Mouse (Mus musculus): ENCODE measurements around the gene Gm9844. TPM values are rescaled to one million over a fixed set of nuclear protein-coding genes. Genes with fewer than 3 reads are reported as not detected.

Gm9844 gene
- polyA plus RNA-seq, 1 experiment: 23.1 TPM

DNA sequence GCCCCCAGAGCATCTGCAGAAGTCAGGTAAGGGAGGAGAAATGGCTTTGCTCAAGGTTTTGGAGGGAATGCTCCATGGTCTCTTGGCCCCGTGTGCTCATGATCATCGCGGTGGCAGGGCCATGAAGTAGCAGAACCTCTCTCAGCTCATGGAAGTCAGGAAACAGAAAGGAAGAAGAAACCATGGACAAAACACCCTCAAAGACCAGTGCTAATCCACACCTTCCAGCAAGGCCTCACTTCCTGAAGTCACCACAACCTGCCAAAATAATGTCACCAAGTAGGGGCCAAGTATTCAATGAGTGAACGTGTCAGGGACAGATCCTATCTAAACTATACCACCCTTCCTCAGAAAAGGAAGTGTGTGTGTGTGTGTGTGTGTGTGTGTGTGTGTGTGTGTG, 840 bp downstream of the Gm9844 start:
- Histone ChIP-seq H3K36me3 (replicated peaks; ENCODE audit: low read length) (no peaks in the 10 kb centered on the region), H3K9me3 (no peaks in the 10 kb centered on the region), H3K27me3 (replicated peaks) (peaks cover 19% of the 10 kb centered on the region), H3K4me3 (replicated peaks) (no peak overlapping the region), H3K4me1 (peaks cover 40% of the 10 kb centered on the region)
- TF ChIP-seq GATA1 (IDR thresholded peaks at IDR 0.05; ENCODE audit: borderline replicate concordance, low read length): no peak; the same call in 2 of the 3 replicates

DNA sequence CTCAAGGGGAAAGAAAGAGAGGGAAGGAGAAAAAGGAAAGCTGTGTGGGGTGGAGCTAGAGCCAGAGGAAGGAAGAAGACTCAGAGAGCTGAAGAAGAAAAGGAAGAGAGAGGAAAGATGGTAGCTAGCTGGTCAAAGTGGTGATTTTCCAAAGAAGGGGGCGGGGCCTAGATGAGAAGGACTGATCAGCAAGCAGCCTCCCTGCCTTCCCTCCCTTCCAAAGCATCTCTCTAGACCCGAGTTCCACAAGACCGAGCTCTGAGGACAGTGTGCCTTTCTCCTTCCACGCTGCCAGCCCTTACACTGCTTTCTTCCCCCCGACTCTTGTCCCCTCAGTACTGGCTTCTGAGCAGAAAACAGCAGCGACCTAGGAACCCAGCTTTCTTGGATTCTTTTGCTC, 2.1 kb downstream of the Gm9844 start:
- TF ChIP-seq GATA1 (IDR thresholded peaks at IDR 0.05; ENCODE audit: borderline replicate concordance, low read length): no peak
- no peak for TF ChIP-seq FLI1 (IDR thresholded peaks at IDR 0.05; ENCODE audit: low read length)
- Histone ChIP-seq H3K4me3 (replicated peaks) (no peak overlapping the region), H3K9me3 (no peaks in the 10 kb centered on the region), H3K4me1 (peaks cover 29% of the 10 kb centered on the region), H3K27me3 (replicated peaks) (peaks cover 26% of the 10 kb centered on the region), H3K36me3 (replicated peaks; ENCODE audit: low read length) (no peaks in the 10 kb centered on the region)

DNA sequence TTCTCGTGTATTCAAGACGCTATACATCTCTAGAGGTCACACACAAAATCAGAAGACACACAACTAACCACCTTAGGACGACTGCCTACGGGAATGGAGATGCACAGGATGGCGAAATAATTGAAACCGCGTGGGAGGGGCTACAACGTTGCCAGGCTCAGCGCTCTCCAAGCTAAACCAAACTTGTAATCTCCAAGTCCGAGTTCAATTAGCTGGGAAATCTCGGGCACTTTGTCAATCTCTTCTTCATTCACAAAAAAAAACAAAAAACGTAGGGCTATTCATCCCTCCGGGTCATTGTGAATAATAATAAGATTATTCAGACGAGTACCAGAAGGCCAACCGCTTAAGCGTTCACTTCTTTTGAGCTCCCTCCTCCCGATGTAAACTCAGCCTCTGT, 7.1 kb downstream of the Gm9844 start:
- Histone ChIP-seq H3K27me3 (replicated peaks) (peaks cover 58% of the 10 kb centered on the region), H3K4me1 (peaks cover 25% of the 10 kb centered on the region)

DNA sequence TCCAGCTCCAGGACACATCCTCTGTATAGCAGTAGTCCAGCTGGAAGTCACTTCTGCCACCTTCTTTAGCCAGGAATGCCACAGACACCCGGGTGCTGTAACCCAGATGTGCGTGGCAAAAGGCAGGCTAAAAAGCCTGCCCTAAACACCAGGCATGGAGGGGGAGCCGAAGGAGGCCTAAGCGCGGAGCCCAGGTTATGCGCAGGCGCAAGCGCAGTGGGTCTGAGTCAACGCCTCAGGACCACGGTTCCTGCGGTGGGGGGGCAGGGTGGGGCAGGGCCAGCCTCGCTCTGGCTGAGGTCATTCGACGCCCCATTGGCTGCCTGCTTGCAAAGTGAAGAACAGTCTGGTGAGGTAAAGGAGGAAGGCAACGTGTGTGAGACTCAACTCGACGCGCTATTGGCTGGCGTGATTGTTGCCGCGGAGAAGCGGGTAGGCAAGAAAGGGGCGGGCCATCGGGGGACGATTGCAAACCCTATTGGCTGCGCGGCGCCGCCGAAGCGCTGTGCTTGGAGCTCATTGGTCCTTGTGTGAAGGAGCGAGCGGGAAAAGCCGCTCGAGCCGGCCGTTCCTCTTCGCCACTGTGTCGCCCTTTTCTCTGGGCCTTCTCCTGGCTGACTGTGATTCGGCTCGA, 7.6 kb downstream of the Gm9844 start, which contains the start of the genes Lypd4 and Dmrtc2:
Gene Lypd4, minus strand, starts transcription at position 410 of the 634 bp plus-strand sequence.
Gene Dmrtc2, plus strand, starts transcription at position 526 of the 634 bp plus-strand sequence.
- peaks cover 24% of the 10 kb centered on the region for H3K4me1 ChIP-seq
- no peak within 1 kb of the TSS for H3K4me3 ChIP-seq (replicated peaks)
- H3K27me3 ChIP-seq (replicated peaks): peaks cover 61% of the 10 kb centered on the region
- TF ChIP-seq GATA1 (IDR thresholded peaks at IDR 0.05; ENCODE audit: borderline replicate concordance, low read length) (no peak), FLI1 (IDR thresholded peaks at IDR 0.05; ENCODE audit: low read length) (no peak)
- peaks cover 6% of the 10 kb centered on the region for H3K9me3 ChIP-seq
- H3K36me3 ChIP-seq (replicated peaks; ENCODE audit: low read length): no peaks in the 10 kb centered on the region

More for the DNA sequence above, 7.1 kb downstream of the Gm9844 start:
- H3K9me3 ChIP-seq: peaks cover 6% of the 10 kb centered on the region
- H3K36me3 ChIP-seq (replicated peaks; ENCODE audit: low read length): no peaks in the 10 kb centered on the region
- no peak overlapping the region for H3K4me3 ChIP-seq (replicated peaks)
- no peak for TF ChIP-seq FLI1 (IDR thresholded peaks at IDR 0.05; ENCODE audit: low read length)
- TF ChIP-seq GATA1 (IDR thresholded peaks at IDR 0.05; ENCODE audit: borderline replicate concordance, low read length): no peak

DNA sequence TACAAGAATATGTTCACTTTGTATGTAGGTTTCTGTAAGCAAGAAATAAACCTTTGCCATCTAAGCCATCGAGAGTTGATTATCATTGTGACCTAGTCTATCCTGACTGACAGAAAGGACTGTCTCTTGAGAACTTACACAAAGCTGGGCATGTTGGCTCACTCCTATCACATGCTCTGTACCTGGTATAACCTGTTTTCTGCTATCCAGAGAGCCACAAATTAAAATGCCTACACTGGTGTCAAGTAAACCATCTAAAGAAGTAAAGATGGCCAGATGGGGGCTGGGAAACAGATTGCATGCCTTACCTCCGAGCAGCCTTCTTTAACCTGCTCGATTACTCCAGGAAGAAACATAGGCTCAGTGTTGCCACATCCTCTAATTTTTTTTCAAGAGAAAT, 15.6 kb downstream of the Gm9844 start:
- Histone ChIP-seq H3K9me3 (no peaks in the 10 kb centered on the region), H3K4me3 (replicated peaks) (no peak overlapping the region), H3K27me3 (replicated peaks) (peaks cover 41% of the 10 kb centered on the region), H3K4me1 (peaks cover 26% of the 10 kb centered on the region), H3K36me3 (replicated peaks; ENCODE audit: low read length) (no peaks in the 10 kb centered on the region)
- no peak for TF ChIP-seq FLI1 (IDR thresholded peaks at IDR 0.05; ENCODE audit: low read length)
- TF ChIP-seq GATA1 (IDR thresholded peaks at IDR 0.05; ENCODE audit: borderline replicate concordance, low read length): no peak

DNA sequence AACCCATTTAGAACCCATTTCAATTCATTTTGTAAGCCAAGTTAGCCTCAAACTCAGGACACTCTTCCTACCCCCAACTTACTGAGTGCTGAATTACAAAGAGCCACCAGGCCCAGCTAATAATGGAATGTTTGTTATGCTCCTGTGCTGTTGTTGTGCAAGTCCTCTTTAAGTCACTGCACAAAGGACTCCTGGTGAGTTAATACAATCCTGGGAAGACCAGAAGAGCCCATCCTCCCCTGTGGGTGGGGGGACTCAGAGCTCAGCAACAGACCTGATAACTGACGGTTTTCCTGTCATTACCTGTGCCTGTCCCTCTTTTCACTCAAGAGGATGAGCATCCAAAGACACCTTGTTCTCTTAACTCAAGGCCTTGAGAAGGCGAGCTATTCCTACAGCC, 17.6 kb downstream of the Gm9844 start:
- TF ChIP-seq FLI1 (IDR thresholded peaks at IDR 0.05; ENCODE audit: low read length) (no peak), GATA1 (IDR thresholded peaks at IDR 0.05; ENCODE audit: borderline replicate concordance, low read length) (no peak)
- Histone ChIP-seq H3K4me3 (replicated peaks) (no peak overlapping the region), H3K36me3 (replicated peaks; ENCODE audit: low read length) (no peaks in the 10 kb centered on the region), H3K9me3 (no peaks in the 10 kb centered on the region), H3K4me1 (peaks cover 21% of the 10 kb centered on the region), H3K27me3 (replicated peaks) (peaks cover 23% of the 10 kb centered on the region)

GRCm38 (mm10) chr7:24882416-24883199, 20.6 kb downstream of the Gm9844 start:
- H3K4me1 ChIP-seq: peaks cover 30% of the 10 kb centered on the region
- H3K4me3 ChIP-seq (replicated peaks): no peak overlapping the region
- no peaks in the 10 kb centered on the region for H3K9me3 ChIP-seq
- TF ChIP-seq GATA1 (IDR thresholded peaks at IDR 0.05; ENCODE audit: borderline replicate concordance, low read length) (no peak), FLI1 (IDR thresholded peaks at IDR 0.05; ENCODE audit: low read length) (no peak)
- peaks cover 22% of the 10 kb centered on the region for H3K36me3 ChIP-seq (replicated peaks; ENCODE audit: low read length)
- peaks cover 6% of the 10 kb centered on the region for H3K27me3 ChIP-seq (replicated peaks)

DNA sequence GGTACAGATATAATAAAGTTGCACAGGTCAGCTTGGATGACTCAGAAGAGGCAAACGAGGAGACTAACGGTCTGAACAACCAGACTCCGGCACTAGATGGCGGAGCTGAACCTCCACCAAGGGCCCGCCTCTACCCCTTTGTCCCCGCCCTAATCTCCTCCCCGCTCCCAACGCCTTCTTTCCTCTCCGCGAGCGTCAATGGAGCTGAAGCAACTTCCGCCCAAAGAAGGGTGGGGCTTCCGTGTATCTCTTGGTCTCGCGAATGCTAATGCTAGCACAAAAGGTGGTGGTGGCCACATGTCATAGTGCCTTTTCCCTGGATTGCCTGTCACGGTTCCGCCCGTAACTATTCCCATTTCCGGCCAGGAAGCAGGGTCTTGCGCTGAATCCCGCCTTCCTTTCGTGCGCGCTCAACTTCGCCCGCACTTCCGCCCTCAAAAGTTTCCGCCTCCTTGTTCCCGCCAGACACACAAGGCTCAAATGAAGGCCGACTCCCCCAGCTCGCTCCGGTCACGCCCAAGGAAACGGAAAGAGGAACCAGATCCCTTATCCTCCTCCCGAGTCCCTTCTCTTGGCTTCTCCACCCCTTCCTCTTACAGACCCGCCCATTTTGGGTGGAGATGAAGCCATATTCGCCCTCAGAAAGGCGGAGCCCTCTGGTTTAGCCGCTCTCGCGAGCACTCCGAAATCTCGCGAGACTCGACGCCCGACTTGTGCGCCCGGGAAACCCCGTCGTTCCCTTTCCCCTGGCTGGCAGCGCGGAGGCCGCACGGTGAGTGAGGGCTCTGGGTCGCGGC, 22.1 kb downstream of the Gm9844 start, which contains the start of gene Rps19:
Gene Rps19, plus strand, starts transcription at position 476 of the 797 bp plus-strand sequence.
- H3K27me3 ChIP-seq (replicated peaks): peaks cover 5% of the 10 kb centered on the region
- no peaks in the 10 kb centered on the region for H3K9me3 ChIP-seq
- H3K4me3 ChIP-seq (replicated peaks): peak within 1 kb of the TSS; percentile 100
- TF ChIP-seq FLI1 (IDR thresholded peaks at IDR 0.05; ENCODE audit: low read length): peak; percentile 88
- TF ChIP-seq GATA1 (IDR thresholded peaks at IDR 0.05; ENCODE audit: borderline replicate concordance, low read length): no peak
- peaks cover 39% of the 10 kb centered on the region for H3K4me1 ChIP-seq
- peaks cover 37% of the 10 kb centered on the region for H3K36me3 ChIP-seq (replicated peaks; ENCODE audit: low read length)

DNA sequence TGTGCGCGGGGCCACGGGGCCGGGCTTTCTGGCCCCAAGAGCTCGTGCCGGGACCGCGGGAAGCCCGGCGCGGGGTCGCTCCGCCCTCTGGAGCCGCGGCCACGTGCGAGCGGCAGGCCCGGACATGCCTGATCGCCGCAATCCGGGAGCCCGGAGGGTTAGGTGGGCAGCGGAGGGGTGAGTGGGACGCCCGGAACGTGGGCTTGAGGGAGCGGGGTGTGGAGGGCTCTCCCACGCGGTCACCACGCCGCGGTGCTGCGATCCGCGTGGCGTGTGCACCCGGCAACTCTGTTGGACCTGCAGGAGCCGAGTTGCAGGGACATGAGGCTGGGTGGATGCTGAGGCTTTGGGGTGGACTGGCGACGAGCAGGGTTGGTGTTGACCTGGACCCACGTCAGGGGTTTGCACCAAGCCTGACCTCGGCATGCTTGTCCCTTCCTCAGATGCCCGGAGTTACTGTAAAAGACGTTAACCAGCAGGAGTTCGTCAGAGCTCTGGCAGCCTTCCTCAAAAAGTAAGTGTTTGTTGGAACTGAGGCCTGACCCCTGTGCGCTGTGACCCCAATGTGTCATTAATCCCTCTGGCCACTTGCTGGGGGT, 22.8 kb downstream of the Gm9844 start:
- Histone ChIP-seq H3K27me3 (replicated peaks) (peaks cover 4% of the 10 kb centered on the region), H3K9me3 (no peaks in the 10 kb centered on the region), H3K4me1 (peaks cover 40% of the 10 kb centered on the region), H3K36me3 (replicated peaks; ENCODE audit: low read length) (peaks cover 44% of the 10 kb centered on the region), H3K4me3 (replicated peaks) (peak overlapping the region; percentile 100)
- no peak for TF ChIP-seq GATA1 (IDR thresholded peaks at IDR 0.05; ENCODE audit: borderline replicate concordance, low read length)
- TF ChIP-seq FLI1 (IDR thresholded peaks at IDR 0.05; ENCODE audit: low read length): no peak

Data from megakaryocyte, embryonic 14.5 days (primary cell).